Mouse (Mus musculus) forebrain, embryonic 14.5 days (tissue): ENCODE measurements around the gene Prkcd. TPM values are rescaled to one million over a fixed set of nuclear protein-coding genes. Genes with fewer than 3 reads are reported as not detected.

Experiments used
- ATAC-seq: fragments of 200-750 bp; cut with Nextera tagmentation; 2 replicates; pipeline ENCODE4 v1.8.0; 2017; ENCODE audit warnings: mild to moderate bottlenecking, moderate library complexity
- DNase-seq: peaks from one replicate; pipeline ENCODE4 v3.0.0-alpha.2; 2015; ENCODE audit warnings: low spot score
- H3K27ac ChIP-seq: fragments of 300-500 bp; sonication (generic); 2 replicates; pipeline ENCODE4 v1.5.1; 2014; ENCODE audit warnings: low read depth, mild to moderate bottlenecking, control low read depth, low read length, moderate library complexity
- H3K27me3 ChIP-seq: fragments of 300-500 bp; sonication (generic); replicated peaks from 2 replicates; pipeline ENCODE4 v1.6.1; 2014; ENCODE audit warnings: low read length, control low read depth, mixed read lengths; ENCODE audit not compliant: control insufficient read depth, insufficient read depth
- H3K36me3 ChIP-seq: fragments of 300-500 bp; sonication (generic); 2 replicates; pipeline ENCODE4 v1.6.1; 2014; ENCODE audit warnings: low read length, control low read depth; ENCODE audit not compliant: control insufficient read depth, insufficient read depth
- H3K4me1 ChIP-seq: fragments of 300-500 bp; sonication (generic); 2 replicates; pipeline ENCODE4 v1.6.1; 2014; ENCODE audit warnings: antibody characterized with exemption, low read length, control low read depth; ENCODE audit not compliant: control insufficient read depth, insufficient read depth
- H3K4me2 ChIP-seq: fragments of 300-500 bp; sonication (generic); 2 replicates; pipeline ENCODE4 v1.6.1; 2014; ENCODE audit warnings: mild to moderate bottlenecking, control low read depth, low read length
- H3K4me3 ChIP-seq: fragments of 300-500 bp; sonication (generic); 2 replicates; pipeline ENCODE4 v1.5.1; 2014; ENCODE audit warnings: low read depth, low read length, control low read depth
- H3K9ac ChIP-seq: fragments of 300-500 bp; sonication (generic); 2 replicates; pipeline ENCODE4 v1.6.1; 2014; ENCODE audit warnings: mild to moderate bottlenecking, low read length, control low read depth, moderate library complexity
- H3K9me3 ChIP-seq: fragments of 300-500 bp; sonication (generic); replicated peaks from 2 replicates; pipeline ENCODE4 v1.6.1; 2016; ENCODE audit warnings: low read length, control low read depth, mixed read lengths; ENCODE audit not compliant: control insufficient read depth
- WGBS: fragments of 180-500 bp; shearing (Covaris S2); extraction: QIAGEN DNeasy Blood & Tissue Kit; methylation state at CpG from one replicate; pipeline ENCODE4 v1.1.7; 2014; 5-methylcytosine and 5-hydroxymethylcytosine counted together
- polyA plus RNA-seq: library from polyadenylated mRNA; unstranded; fragments of >200 nt; fragmentation: Nextera tagmentation; extraction: Ambion mirVana; gene quantifications from 2 replicates; pipeline ENCODE4 v1.2.1, GENCODE M21; 2014

Gene Prkcd
- polyA plus RNA-seq, 1 experiment from 2014 or later: 17.9 TPM

- H3K4me1 ChIP-seq: no peaks in the 10 kb centered on the region
- no peak overlapping the region for H3K4me2 ChIP-seq
- no peak overlapping the region for H3K4me3 ChIP-seq
- no peak overlapping the region for H3K27ac ChIP-seq
- H3K9me3 ChIP-seq: no peaks in the 10 kb centered on the region
- DNase-seq (no peak), ATAC-seq (no peak)
- 87% methylated on average over 5 of the region's 5 CpGs for WGBS
- peaks cover 12% of the 10 kb centered on the region for H3K36me3 ChIP-seq
- H3K27me3 ChIP-seq: no peaks in the 10 kb centered on the region
- no peak overlapping the region for H3K9ac ChIP-seq
These were observed 19.2 kb downstream of the Prkcd start for GRCm38 (mm10) chr14:30606817-30607216.

- DNase-seq (no peak), ATAC-seq (no peak)
- 77% methylated on average over 2 of the region's 2 CpGs for WGBS
- Histone ChIP-seq H3K36me3 (peaks cover 10% of the 10 kb centered on the region), H3K4me2 (no peak overlapping the region), H3K27ac (no peak overlapping the region), H3K4me3 (no peak overlapping the region), H3K9me3 (no peaks in the 10 kb centered on the region), H3K27me3 (no peaks in the 10 kb centered on the region), H3K9ac (no peak overlapping the region), H3K4me1 (peaks cover 15% of the 10 kb centered on the region)
These were observed 28.9 kb downstream of the Prkcd start for GRCm38 (mm10) chr14:30597142-30597541.

- no peak overlapping the region for H3K4me2 ChIP-seq
- no peak overlapping the region for H3K9ac ChIP-seq
- DNase-seq (no peak), ATAC-seq (no peak)
- peaks cover 15% of the 10 kb centered on the region for H3K4me1 ChIP-seq
- WGBS: 94% methylated on average over 3 of the region's 3 CpGs
- H3K36me3 ChIP-seq: peaks cover 6% of the 10 kb centered on the region; the same call in 1 of the 2 replicates
- H3K4me3 ChIP-seq: no peak overlapping the region
- H3K27me3 ChIP-seq: no peaks in the 10 kb centered on the region
- no peak overlapping the region for H3K27ac ChIP-seq
- H3K9me3 ChIP-seq: no peaks in the 10 kb centered on the region
These were observed 29.6 kb downstream of the Prkcd start for GRCm38 (mm10) chr14:30596407-30596806.

- Histone ChIP-seq H3K27me3 (no peaks in the 10 kb centered on the region), H3K4me3 (no peak overlapping the region), H3K36me3 (peaks cover 4% of the 10 kb centered on the region; the same call in 1 of the 2 replicates), H3K9ac (no peak overlapping the region), H3K4me1 (peaks cover 15% of the 10 kb centered on the region), H3K4me2 (no peak overlapping the region), H3K9me3 (no peaks in the 10 kb centered on the region), H3K27ac (no peak overlapping the region)
- no peak for DNase-seq
- 83% methylated on average over 8 of the region's 8 CpGs for WGBS
- ATAC-seq: no peak
These were observed 30.3 kb downstream of the Prkcd start for GRCm38 (mm10) chr14:30595576-30596313.

- H3K27me3 ChIP-seq: no peaks in the 10 kb centered on the region
- WGBS: 7% methylated on average over 7 of the region's 7 CpGs
These were observed 31.8 kb downstream of the Prkcd start for GRCm38 (mm10) chr14:30594092-30594695.

GRCm38 (mm10) chr14:30593279-30594091 is 32.5 kb downstream of the Prkcd start:
- H3K27ac ChIP-seq: peak overlapping the region; percentile 74
- DNase-seq (peak; percentile 74), ATAC-seq (peak; percentile 63)
- H3K4me1 ChIP-seq: peaks cover 15% of the 10 kb centered on the region
- no peak overlapping the region for H3K4me3 ChIP-seq
- peak overlapping the region; percentile 18; the same call in 1 of the 2 replicates for H3K4me2 ChIP-seq
- no peaks in the 10 kb centered on the region for H3K36me3 ChIP-seq
- 28% methylated on average over 11 of the region's 11 CpGs for WGBS
- peak overlapping the region; percentile 46; the same call in 1 of the 2 replicates for H3K9ac ChIP-seq
- no peaks in the 10 kb centered on the region for H3K9me3 ChIP-seq
- no peaks in the 10 kb centered on the region for H3K27me3 ChIP-seq

More at GRCm38 (mm10) chr14:30594092-30594695, 31.8 kb downstream of the Prkcd start:
- peak overlapping the region; percentile 46; the same call in 1 of the 2 replicates for H3K9ac ChIP-seq
- no peak overlapping the region for H3K4me3 ChIP-seq
- peaks cover 15% of the 10 kb centered on the region for H3K4me1 ChIP-seq
- 0 out of 2 replicates have a peak, but pooled peaks cover 2% of the 10 kb centered on the region for H3K36me3 ChIP-seq
- DNase-seq: peak; percentile 81
- peak; percentile 85 for ATAC-seq
- H3K9me3 ChIP-seq: no peaks in the 10 kb centered on the region
- H3K27ac ChIP-seq: peak overlapping the region; percentile 74
- peak overlapping the region; percentile 18; the same call in 1 of the 2 replicates for H3K4me2 ChIP-seq

- ATAC-seq (0 out of 2 replicates have a peak, but pooled peaks have one; percentile 14), DNase-seq (peak; percentile 75)
- no peak overlapping the region for H3K4me2 ChIP-seq
- 5% methylated on average over 6 of the region's 6 CpGs for WGBS
- H3K27ac ChIP-seq: no peak overlapping the region
- H3K9me3 ChIP-seq: no peaks in the 10 kb centered on the region
- peaks cover 20% of the 10 kb centered on the region for H3K4me1 ChIP-seq
- H3K27me3 ChIP-seq: no peaks in the 10 kb centered on the region
- no peak overlapping the region for H3K9ac ChIP-seq
- no peak overlapping the region for H3K4me3 ChIP-seq
- no peaks in the 10 kb centered on the region for H3K36me3 ChIP-seq
These were observed 34.6 kb downstream of the Prkcd start for GRCm38 (mm10) chr14:30591417-30591816.

- no peaks in the 10 kb centered on the region for H3K9me3 ChIP-seq
- no peak overlapping the region for H3K27ac ChIP-seq
- no peak overlapping the region for H3K4me3 ChIP-seq
- no peak for ATAC-seq
- 80% methylated on average over 7 of the region's 7 CpGs for WGBS
- no peaks in the 10 kb centered on the region for H3K36me3 ChIP-seq
- no peak overlapping the region for H3K9ac ChIP-seq
- H3K4me1 ChIP-seq: peaks cover 20% of the 10 kb centered on the region
- no peak overlapping the region for H3K4me2 ChIP-seq
- no peaks in the 10 kb centered on the region for H3K27me3 ChIP-seq
- DNase-seq: no peak
These were observed 35.1 kb downstream of the Prkcd start for GRCm38 (mm10) chr14:30590918-30591317.
